Mouse (Mus musculus) thymus, adult 2 months (tissue): ENCODE results near the gene Hist2h2ab. TPM values are rescaled to one million over a fixed set of nuclear protein-coding genes. Genes with fewer than 3 reads are reported as not detected.

Source experiments
- DNase-seq: peaks from one replicate; pipeline ENCODE4 v3.0.0; 2021
- H3K27ac ChIP-seq: fragments of 200-500 bp; 2 replicates; pipeline ENCODE4 v1.5.1; 2012; ENCODE audit warnings: low read length, control low read depth; ENCODE audit not compliant: control insufficient read depth, insufficient read depth
- H3K27me3 ChIP-seq: fragments of 200-500 bp; 2 replicates; pipeline ENCODE4 v1.6.1; 2012; ENCODE audit warnings: mild to moderate bottlenecking, low read length, moderate library complexity, mixed read lengths; ENCODE audit not compliant: control insufficient read depth, insufficient read depth
- H3K36me3 ChIP-seq: fragments of 200-500 bp; 2 replicates; pipeline ENCODE4 v1.6.1; 2012; ENCODE audit warnings: mild to moderate bottlenecking, low read length, moderate library complexity; ENCODE audit not compliant: control insufficient read depth, insufficient read depth
- H3K4me1 ChIP-seq: fragments of 200-500 bp; replicated peaks from 2 replicates; pipeline ENCODE4 v1.6.1; 2012; ENCODE audit warnings: low read length; ENCODE audit not compliant: control insufficient read depth, insufficient read depth
- H3K4me3 ChIP-seq: fragments of 200-500 bp; 2 replicates; pipeline ENCODE4 v1.5.1; 2012; ENCODE audit warnings: mild to moderate bottlenecking, low read length, control low read depth, moderate library complexity; ENCODE audit not compliant: control insufficient read depth, insufficient read depth
- CTCF ChIP-seq: fragments of 200-500 bp; IDR thresholded peaks from 2 replicates; pipeline ENCODE4 v1.5.1; 2012; ENCODE audit warnings: mild to moderate bottlenecking, control low read depth, low read length, moderate library complexity, borderline replicate concordance; ENCODE audit not compliant: control insufficient read depth, poor library complexity, insufficient read depth; ENCODE audit errors: extremely low read depth
- POLR2A ChIP-seq: fragments of 200-500 bp; IDR thresholded peaks from 2 replicates; pipeline ENCODE4 v1.6.1; 2012; ENCODE audit warnings: mild to moderate bottlenecking, low read length, control low read depth, moderate library complexity; ENCODE audit not compliant: control insufficient read depth, poor library complexity, insufficient read depth; ENCODE audit errors: extremely low read depth
- WGBS: fragments of 180-500 bp; shearing (Covaris S2); methylation state at CpG from one replicate; pipeline ENCODE4 v1.1.7; 2018; 5-methylcytosine and 5-hydroxymethylcytosine counted together
- polyA plus RNA-seq: library from polyadenylated mRNA; depleted of rRNA; stranded (reverse); fragments of >200 nt; gene quantifications from 2 replicates; pipeline ENCODE4 v1.2.3, GENCODE M21; 2012

Gene Hist2h2ab
- polyA plus RNA-seq, 1 experiment = 6.1 TPM

DNA sequence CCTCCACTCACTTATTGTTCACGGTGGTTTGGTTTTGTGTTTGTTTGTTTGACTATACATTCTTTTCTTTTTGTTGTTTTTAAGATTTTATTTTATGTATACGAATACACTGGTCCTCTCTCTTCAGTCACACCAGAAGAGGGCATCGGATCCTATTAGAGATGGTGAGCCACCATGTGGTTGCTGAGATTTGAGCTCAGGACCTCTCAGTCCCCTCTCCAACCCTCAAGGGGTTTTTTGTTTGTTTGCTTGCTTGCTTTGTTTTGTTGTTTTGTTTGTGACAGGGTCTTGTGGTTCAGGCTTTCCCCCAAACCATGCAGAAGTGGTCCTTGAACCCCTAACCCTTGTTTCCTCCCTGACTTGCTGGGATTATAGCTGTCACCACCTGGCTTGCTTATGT, 42.0 kb downstream of the Hist2h2ab start:
- Histone ChIP-seq H3K27ac (no peak overlapping the region), H3K27me3 (no peaks in the 10 kb centered on the region), H3K4me1 (peaks cover 12% of the 10 kb centered on the region), H3K4me3 (no peak overlapping the region), H3K36me3 (no peaks in the 10 kb centered on the region)
- 56% methylated on average over 3 of the region's 3 CpGs for WGBS
- no peak for DNase-seq
- TF ChIP-seq CTCF (no peak), POLR2A (no peak)

- WGBS = under 1% methylated on average over 19 of the region's 19 CpGs
- H3K4me3 ChIP-seq = peak overlapping the region; percentile 58
These were observed 42.7 kb downstream of the Hist2h2ab start for GRCm38 (mm10) chr3:96262216-96262875.

GRCm38 (mm10) chr3:96262979-96263550, 43.4 kb downstream of the Hist2h2ab start, which contains the start of gene Hist2h4:
TSS of gene Hist2h4 (minus strand) at chr3:96263311.
- TF ChIP-seq POLR2A = peak; percentile 92
- no peak for TF ChIP-seq CTCF
- H3K27ac ChIP-seq = peak within 1 kb of the TSS; percentile 94
- H3K36me3 ChIP-seq = no peaks in the 10 kb centered on the region
- H3K4me3 ChIP-seq = peak within 1 kb of the TSS; percentile 75
- H3K4me1 ChIP-seq = peaks cover 15% of the 10 kb centered on the region
- H3K27me3 ChIP-seq = no peaks in the 10 kb centered on the region
- DNase-seq = peak; percentile 92
- WGBS = under 1% methylated on average over 40 of the region's 40 CpGs

More at GRCm38 (mm10) chr3:96262216-96262875, 42.7 kb downstream of the Hist2h2ab start:
- H3K36me3 ChIP-seq = no peaks in the 10 kb centered on the region
- TF ChIP-seq POLR2A (no peak), CTCF (no peak)
- DNase-seq = peak; percentile 53
- H3K4me1 ChIP-seq = peaks cover 12% of the 10 kb centered on the region
- peak overlapping the region; percentile 76 for H3K27ac ChIP-seq
- no peaks in the 10 kb centered on the region for H3K27me3 ChIP-seq

DNA sequence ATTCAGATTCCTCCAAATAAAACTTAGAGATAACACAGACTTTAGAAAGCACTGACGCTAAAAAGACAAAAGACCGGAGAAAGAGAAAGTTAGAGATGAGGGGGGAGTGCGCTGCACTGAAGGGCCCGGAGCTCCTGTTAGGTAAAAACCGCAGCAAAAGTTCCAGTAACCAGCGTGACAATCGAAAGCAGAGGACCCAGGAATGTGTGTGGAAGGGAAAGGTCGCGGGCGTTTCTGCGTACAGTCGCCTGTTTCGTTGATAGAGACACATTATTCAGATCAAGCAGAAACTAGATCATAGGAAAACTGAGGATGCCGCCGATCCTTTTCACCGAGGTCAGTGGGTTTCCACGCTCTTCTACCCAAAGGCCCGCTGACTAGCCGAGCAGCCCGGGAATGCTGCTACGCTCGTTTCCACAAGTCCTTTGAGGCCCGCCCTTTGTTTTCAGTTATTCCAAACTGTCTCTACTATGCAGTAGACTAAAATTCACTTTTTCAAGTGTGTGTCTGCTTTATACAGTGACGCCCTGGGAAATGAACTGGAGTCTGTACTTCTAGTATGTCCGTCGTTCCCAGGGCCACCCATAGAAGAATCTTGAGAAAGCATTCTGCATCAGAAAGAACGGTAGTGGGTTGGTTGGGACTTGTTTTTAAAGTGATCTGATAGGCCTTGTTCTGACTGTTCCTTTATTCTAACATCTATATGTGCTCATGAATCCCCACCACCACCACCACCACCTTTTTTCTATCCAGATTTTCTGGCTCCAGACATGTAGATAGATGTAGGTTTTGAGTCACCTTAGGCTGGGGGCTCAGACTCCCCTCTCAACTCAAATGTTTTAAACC, 44.1 kb downstream of the Hist2h2ab start:
- 2% methylated on average over 27 of the region's 27 CpGs for WGBS
- peaks cover 15% of the 10 kb centered on the region for H3K4me1 ChIP-seq

GRCm38 (mm10) chr3:96264404-96264949, 44.8 kb downstream of the Hist2h2ab start:
- H3K4me3 ChIP-seq = no peak overlapping the region
- H3K27me3 ChIP-seq = no peaks in the 10 kb centered on the region
- 62% methylated on average over 7 of the region's 7 CpGs for WGBS
- no peak for DNase-seq
- peaks cover 15% of the 10 kb centered on the region for H3K4me1 ChIP-seq
- TF ChIP-seq CTCF (no peak), POLR2A (no peak)
- H3K27ac ChIP-seq = peak overlapping the region; percentile 94
- H3K36me3 ChIP-seq = no peaks in the 10 kb centered on the region

More for the DNA sequence above, 44.1 kb downstream of the Hist2h2ab start:
- Histone ChIP-seq H3K4me3 (peak overlapping the region; percentile 75), H3K27me3 (no peaks in the 10 kb centered on the region), H3K36me3 (no peaks in the 10 kb centered on the region), H3K27ac (peak overlapping the region; percentile 94)
- DNase-seq = peak; percentile 54
- TF ChIP-seq POLR2A = no peak
- no peak for TF ChIP-seq CTCF

DNA sequence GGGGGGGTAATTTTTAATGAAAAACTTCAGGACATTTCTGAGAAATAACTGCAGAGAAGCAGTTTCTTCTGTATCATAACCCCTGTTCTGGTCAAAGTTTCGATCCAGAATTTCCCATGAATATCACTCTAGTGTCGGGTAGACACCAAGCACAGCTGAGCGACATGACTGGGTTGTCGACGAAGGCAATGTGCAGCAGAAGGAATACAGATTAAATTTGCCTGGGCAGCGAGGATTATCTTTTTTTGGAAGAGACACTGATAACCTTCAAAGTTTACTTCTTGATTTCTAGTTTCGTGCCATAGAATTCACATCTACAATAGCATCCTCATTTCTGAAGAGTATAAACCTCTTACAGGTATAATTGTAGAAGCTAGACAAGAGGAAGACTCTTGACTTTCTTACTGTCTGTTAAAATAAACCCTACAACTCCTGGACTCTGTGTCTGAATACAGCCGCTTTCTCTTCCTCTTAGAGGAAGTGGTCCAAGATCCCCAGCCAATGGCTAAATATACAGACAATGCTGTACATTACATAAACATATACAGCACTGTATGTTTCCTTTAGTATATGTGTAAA, 46.6 kb downstream of the Hist2h2ab start:
- H3K36me3 ChIP-seq = no peaks in the 10 kb centered on the region
- DNase-seq = no peak
- H3K27me3 ChIP-seq = no peaks in the 10 kb centered on the region
- WGBS = 91% methylated on average over 8 of the region's 8 CpGs
- no peak overlapping the region for H3K27ac ChIP-seq
- TF ChIP-seq POLR2A (no peak), CTCF (no peak)
- no peak overlapping the region for H3K4me3 ChIP-seq
- peaks cover 18% of the 10 kb centered on the region for H3K4me1 ChIP-seq
